Mouse (Mus musculus): ENCODE results near the gene Btn2a2.
A peak's percentile ranks its signal among the peaks of the same experiment; 100 is the strongest.

The Btn2a2 gene

DNA sequence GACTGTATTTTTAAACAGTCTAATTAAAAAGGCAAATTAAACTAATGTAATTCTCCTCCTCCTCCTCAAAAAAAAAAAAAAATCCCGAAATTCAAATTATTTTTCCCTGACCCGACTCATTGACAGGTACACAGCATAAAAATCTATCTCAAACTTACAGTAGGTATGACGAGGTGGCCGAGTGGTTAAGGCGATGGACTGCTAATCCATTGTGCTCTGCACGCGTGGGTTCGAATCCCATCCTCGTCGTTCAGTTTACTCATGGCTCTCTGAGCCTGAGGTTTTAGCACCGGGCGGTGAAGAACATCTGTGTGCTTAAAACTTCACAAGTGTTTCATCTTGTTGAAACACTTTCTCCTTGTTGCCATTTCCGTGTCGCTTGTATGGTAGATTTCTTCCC is 33.0 kb upstream of the Btn2a2 start:
- DNase-seq (ENCODE audit: low spot score in 2 of 2) = peak; percentile 72 to 78

DNA sequence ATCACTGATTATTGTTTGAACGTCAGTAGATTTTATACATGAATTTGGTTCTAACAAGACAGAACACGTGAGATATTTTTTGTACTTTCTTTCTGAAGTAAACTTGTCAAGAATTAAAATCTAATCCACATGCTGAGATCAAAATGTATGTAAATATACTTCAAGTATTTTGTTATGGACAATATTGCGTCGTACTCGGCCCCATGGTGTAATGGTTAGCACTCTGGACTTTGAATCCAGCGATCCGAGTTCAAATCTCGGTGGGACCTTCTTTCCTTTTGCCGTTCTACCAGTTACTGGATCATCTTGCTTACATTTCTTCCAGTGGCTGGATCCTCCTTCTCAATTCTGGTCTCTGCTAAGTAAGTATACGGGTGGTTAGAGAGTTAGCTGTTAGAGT is 30.8 kb upstream of the Btn2a2 start:
- DNase-seq (ENCODE audit: low spot score in 2 of 2) = peak; percentile 60 to 75

GRCm38 (mm10) chr13:23518885-23519284 is 30.2 kb upstream of the Btn2a2 start:
- DNase-seq (ENCODE audit: low spot score in 2 of 2) = peak; percentile 66 to 79

- no peak for DNase-seq (ENCODE audit: low spot score in 2 of 2)
Observed at GRCm38 (mm10) chr13:23518295-23518603, 29.6 kb upstream of the Btn2a2 start.

DNA sequence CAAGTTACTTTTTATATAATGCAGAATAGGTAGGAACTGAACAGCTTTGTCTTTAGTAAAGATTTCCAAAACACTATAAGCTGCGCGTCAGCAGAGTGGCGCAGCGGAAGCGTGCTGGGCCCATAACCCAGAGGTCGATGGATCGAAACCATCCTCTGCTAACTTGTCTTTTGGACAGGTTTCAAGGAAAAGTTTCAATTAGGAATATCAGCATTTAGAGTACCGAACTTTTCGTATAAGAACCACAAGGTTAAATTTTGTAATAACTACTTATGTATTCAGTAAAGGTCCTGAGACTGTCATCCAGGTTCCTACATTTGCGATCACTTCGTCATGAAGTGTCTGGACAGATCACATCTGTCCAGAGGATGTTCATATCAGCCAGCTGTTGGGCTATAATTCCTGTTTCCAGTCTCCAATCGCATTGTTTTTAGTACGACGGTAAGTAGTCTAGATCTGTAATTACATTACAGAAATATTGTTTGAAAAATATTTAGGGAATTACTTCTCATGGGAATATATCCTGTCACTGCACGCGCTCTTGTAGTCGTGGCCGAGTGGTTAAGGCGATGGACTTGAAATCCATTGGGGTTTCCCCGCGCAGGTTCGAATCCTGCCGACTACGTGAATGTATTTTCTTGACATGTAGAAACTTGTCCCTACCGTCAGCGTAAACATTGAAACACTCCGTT is 29.1 kb upstream of the Btn2a2 start:
- DNase-seq (ENCODE audit: low spot score in 2 of 2) = peak; percentile 89 to 91

- DNase-seq (ENCODE audit: low spot score in 2 of 2) = peak; percentile 60 to 69
Observed at GRCm38 (mm10) chr13:23516822-23517602, 28.4 kb upstream of the Btn2a2 start.

- no peak for DNase-seq (ENCODE audit: low spot score in 2 of 2)
Observed at GRCm38 (mm10) chr13:23515826-23516620, 27.4 kb upstream of the Btn2a2 start.

DNA sequence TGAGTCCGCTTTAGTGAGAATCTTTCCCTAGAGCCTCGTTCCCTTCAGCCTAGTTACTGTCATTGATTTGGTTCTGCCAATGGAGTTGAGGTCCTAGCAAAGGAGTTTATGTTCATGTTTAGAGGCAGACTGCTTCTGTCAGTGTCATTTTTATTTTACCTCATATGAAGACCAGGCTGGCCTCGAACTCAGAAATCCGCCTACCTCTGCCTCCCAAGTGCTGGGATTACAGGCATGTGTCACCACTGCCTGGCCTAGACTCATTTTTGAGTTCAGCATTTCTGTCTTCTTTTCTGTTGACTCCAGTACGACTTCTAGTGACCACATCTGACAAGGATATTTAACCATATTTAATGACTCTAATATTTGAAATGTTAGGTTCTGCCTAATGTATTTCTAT is 26.6 kb upstream of the Btn2a2 start:
- no peak for DNase-seq (ENCODE audit: low spot score in 2 of 2)

GRCm38 (mm10) chr13:23513517-23513916 is 24.9 kb upstream of the Btn2a2 start:
- DNase-seq (ENCODE audit: low spot score in 2 of 2) = no peak

- DNase-seq (ENCODE audit: low spot score in 2 of 2) = no peak
Observed at GRCm38 (mm10) chr13:23510127-23510526, 21.5 kb upstream of the Btn2a2 start.

DNA sequence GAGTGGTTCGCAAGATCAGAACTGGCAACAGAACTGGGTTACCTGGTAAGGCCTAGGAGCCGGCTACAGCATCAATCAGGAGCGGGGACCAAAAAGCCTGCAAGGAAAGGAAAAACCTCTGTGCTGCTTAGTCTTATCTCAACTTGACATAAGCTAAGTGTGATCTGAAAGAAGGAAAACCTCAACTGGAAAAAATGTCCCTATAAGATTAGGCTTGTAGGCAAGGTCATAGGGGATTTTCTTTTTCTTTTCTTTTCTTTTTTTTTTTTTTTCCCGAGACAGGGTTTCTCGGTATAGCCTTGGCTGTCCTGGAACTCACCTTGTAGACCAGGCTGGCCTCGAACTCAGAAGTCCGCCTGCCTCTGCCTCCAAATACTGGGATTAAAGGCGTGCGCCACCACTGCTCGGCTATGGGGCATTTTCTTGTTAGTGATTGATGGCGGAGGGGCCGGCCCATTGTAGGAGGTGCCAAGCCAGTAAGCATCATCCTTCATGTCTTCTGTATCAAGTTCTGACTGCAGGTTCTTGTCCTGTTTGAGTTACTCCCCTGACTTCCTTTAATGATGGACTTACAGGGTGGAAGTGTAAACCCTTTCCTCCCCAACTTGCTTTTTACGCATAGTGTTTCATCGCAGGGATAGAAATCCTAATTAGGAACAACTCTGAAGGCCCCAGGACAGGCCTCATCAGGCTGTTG is 18.3 kb upstream of the Btn2a2 start:
- no peak for DNase-seq (ENCODE audit: low spot score in 2 of 2)

- peak; percentile 45 to 63 for DNase-seq (ENCODE audit: low spot score in 2 of 2)
Observed at GRCm38 (mm10) chr13:23506351-23506750, 17.7 kb upstream of the Btn2a2 start.

DNA sequence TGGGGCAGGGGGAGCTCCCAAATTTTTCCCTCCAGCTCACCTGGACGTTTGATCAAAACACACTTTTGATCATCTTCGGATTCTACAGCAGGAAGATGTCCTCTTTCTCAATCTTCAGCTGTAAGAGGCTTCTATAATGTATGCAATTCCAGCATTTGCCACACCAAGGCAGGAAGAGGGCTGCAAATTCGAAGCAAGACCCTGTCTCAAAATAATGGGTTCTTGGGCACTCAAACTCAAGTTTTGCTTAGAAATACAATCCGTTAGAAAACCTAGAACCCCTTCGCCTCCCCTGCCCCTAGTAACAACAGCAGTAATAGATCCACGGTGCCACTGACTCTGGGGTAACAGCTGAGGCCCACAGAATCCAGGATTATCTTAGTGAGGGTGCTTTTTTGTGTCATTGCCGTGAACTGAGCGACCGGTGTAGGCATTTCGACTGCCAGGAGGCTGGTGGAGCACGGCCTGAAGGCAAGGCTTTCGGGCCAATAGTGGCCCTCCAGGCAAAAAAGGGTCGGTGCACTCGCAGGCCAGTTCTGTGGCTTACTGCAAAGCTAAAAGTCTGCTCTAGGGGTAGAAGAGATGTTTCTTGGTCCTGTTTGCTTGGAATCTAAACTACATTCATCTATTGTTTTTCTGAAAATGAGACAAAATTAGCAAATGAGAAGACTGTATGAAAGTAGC is 17.1 kb upstream of the Btn2a2 start:
- no peak for DNase-seq (ENCODE audit: low spot score in 2 of 2)

DNA sequence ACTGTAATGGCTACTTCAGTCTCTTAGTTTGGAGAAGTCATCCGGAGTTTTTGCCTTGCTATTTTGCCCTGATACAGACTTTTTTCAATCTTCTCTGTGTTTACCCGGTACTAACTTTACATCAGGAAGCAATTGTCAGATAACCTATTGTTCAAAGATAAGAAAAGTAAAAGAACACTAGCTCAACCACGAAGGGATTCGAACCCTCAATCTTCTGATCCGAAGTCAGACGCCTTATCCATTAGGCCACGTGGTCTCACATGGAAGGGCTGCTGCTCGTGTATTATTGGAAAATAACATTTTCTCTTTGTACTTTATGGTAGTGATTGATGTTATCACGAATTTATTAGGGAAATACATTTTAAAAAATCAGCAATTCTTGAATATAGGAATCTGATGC is 15.1 kb upstream of the Btn2a2 start:
- peak in 1 of 2 experiments; percentile 44 for DNase-seq (ENCODE audit: low spot score in 2 of 2)

DNA sequence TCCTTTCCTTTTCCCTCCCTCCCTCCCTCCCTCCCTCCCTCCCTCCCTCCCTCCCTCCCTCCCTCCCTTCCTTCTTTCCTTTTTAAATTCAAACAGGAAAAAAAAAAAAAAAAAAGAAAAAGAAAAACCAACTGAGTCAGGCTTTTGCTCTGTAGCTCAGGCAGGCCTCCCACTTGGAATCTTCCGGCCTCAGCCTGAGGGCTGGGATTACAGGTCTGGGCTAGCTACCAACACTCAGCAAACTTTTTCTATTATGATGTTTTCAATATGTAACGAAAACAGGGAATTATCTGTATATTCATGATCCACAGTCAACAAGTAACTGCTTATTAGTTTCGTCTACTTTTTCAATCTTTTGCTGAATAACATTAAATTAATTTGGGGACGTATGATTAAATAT is 14.3 kb upstream of the Btn2a2 start:
- DNase-seq (ENCODE audit: low spot score in 2 of 2) = no peak

DNA sequence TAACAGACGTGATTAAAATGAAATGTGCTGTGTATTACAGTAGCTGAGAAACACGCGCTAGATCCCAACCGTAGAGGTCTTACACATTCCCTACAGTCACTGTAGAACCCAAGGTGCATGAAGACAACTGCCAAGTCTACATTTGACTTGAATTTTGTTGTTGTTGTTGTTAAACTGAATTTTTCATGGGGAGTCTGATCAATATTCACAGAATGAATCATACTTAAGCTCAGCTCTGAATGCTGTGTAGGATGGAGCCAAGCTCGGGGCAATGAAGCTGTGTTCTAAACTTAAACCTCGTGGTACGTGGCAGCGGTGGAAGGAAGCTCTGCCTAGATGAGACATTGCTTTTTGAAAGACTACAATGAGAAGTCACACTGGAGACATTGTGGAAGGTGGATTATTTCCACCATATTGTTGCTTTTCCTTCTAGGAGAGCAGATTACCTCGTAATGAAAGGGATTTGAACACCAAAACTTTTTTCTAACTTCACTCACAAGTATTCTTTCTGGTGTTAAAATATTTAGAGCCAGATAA is 13.4 kb upstream of the Btn2a2 start:
- no peak for DNase-seq (ENCODE audit: low spot score in 2 of 2)

GRCm38 (mm10) chr13:23501511-23501910 is 12.9 kb upstream of the Btn2a2 start:
- no peak for DNase-seq (ENCODE audit: low spot score in 2 of 2)

DNA sequence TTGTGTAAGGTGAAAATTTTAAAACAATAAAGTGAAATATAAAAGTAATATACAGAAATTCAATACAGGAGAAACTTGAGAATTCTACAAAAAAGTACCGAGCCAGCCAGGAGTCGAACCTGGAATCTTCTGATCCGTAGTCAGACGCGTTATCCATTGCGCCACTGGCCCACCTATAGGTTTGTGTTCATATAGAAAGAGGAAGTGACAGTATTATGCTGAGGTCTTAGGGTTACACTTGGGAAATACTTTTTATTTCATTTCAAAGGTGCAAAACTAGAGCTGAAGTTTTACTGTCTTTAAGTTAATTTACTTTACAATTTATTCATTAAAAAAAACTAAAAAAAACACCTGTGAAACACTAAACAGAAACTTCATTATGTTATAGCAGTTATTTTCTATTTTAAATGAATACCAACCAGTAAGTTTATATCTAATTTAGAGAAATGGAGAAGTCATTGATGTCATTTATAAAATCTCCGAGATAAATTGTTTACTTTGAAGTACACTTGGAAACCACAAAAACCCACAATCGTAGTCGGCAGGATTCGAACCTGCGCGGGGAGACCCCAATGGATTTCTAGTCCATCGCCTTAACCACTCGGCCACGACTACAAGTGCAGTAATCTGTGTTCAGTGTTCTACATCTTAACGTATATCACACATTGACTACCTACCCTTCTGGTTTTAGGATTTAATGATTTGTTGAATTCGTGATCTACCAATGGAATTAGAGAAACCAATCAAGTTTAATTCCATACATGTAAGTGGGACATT is 12.0 kb upstream of the Btn2a2 start:
- DNase-seq (ENCODE audit: low spot score in 2 of 2) = peak; percentile 51 to 56

DNA sequence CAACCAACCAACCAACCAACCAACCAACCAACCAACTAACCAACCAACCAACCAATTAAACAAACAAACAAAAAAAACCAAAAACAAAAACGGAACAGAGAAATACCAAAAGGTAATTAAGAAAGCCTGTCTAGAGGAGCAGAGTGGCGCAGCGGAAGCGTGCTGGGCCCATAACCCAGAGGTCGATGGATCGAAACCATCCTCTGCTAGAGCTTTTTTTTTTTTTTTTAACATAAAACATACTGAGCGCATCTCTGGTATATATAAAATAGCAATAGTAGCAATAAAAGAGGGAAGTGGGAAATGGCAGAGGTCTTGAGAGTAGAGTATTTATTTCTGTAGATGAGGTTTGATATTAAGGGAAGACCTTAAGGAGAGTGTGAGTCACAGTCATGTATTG is 11.3 kb upstream of the Btn2a2 start:
- no peak for DNase-seq (ENCODE audit: low spot score in 2 of 2)

GRCm38 (mm10) chr13:23498653-23499052 is 10.0 kb upstream of the Btn2a2 start:
- no peak for DNase-seq (ENCODE audit: low spot score in 2 of 2)

Measured in spleen, postnatal 14 days (tissue).